Mouse (Mus musculus) midbrain, embryonic 10.5 days (tissue): Measurements from ENCODE around the gene Hoxb4. TPM values are rescaled to one million over a fixed set of nuclear protein-coding genes. Genes with fewer than 3 reads are reported as not detected.

ENCODE experiments used
- DNase-seq: peaks from one replicate; pipeline ENCODE4 v3.0.0-alpha.2; 2017; ENCODE audit warnings: low spot score
- H3K27ac ChIP-seq: fragments of 300-500 bp; sonication (generic); replicated peaks from 2 replicates; pipeline ENCODE4 v1.5.1; 2016; ENCODE audit warnings: mild to moderate bottlenecking
- H3K27me3 ChIP-seq: fragments of 300-500 bp; sonication (generic); 2 replicates; pipeline ENCODE4 v1.6.1; 2016; ENCODE audit warnings: low read depth, mild to moderate bottlenecking; ENCODE audit not compliant: poor library complexity, severe bottlenecking
- H3K36me3 ChIP-seq: fragments of 300-500 bp; sonication (generic); 2 replicates; pipeline ENCODE4 v1.6.1; 2016; ENCODE audit warnings: mild to moderate bottlenecking, moderate library complexity
- H3K4me1 ChIP-seq: fragments of 300-500 bp; sonication (generic); 2 replicates; pipeline ENCODE4 v1.6.1; 2016
- H3K4me3 ChIP-seq: fragments of 300-500 bp; sonication (generic); 2 replicates; pipeline ENCODE4 v1.5.1; 2016; ENCODE audit warnings: mild to moderate bottlenecking, moderate library complexity
- H3K9me3 ChIP-seq: fragments of 300-500 bp; sonication (generic); replicated peaks from 2 replicates; pipeline ENCODE4 v1.6.1; 2016; ENCODE audit warnings: mild to moderate bottlenecking
- WGBS: fragments of 180-500 bp; shearing (Covaris S2); methylation state at CpG from one replicate; pipeline ENCODE4 v1.1.7; 2016; 5-methylcytosine and 5-hydroxymethylcytosine counted together
- polyA plus RNA-seq: library from polyadenylated mRNA; unstranded; fragments of >200 nt; fragmentation: Nextera tagmentation; extraction: Ambion mirVana; gene quantifications from 2 replicates; pipeline ENCODE4 v1.2.1, GENCODE M21; 2016

Gene Hoxb4
- polyA plus RNA-seq, 1 experiment from 2014 or later = not detected

GRCm38 (mm10) chr11:96288455-96289221 is 29.4 kb upstream of the Hoxb4 start:
- Histone ChIP-seq H3K4me3 (no peak overlapping the region), H3K27ac (no peak overlapping the region), H3K27me3 (peaks cover 100% of the 10 kb centered on the region), H3K36me3 (no peaks in the 10 kb centered on the region), H3K4me1 (peaks cover 25% of the 10 kb centered on the region), H3K9me3 (no peaks in the 10 kb centered on the region)
- 7% methylated on average over 1 of the region's 1 CpGs for WGBS
- DNase-seq = no peak

- H3K9me3 ChIP-seq = no peaks in the 10 kb centered on the region
- WGBS = 1% methylated on average over 21 of the region's 21 CpGs
- H3K4me1 ChIP-seq = peaks cover 19% of the 10 kb centered on the region
- no peaks in the 10 kb centered on the region for H3K36me3 ChIP-seq
- no peak overlapping the region for H3K4me3 ChIP-seq
- peaks cover 100% of the 10 kb centered on the region for H3K27me3 ChIP-seq
- DNase-seq = no peak
- H3K27ac ChIP-seq = no peak overlapping the region
Measured at GRCm38 (mm10) chr11:96289293-96289692, 28.8 kb upstream of the Hoxb4 start.

- 7% methylated on average over 6 of the region's 6 CpGs for WGBS
Measured at GRCm38 (mm10) chr11:96289837-96290236, 28.2 kb upstream of the Hoxb4 start.

GRCm38 (mm10) chr11:96290705-96291355 is 27.2 kb upstream of the Hoxb4 start:
- H3K4me1 ChIP-seq = peaks cover 8% of the 10 kb centered on the region
- WGBS = 2% methylated on average over 17 of the region's 17 CpGs
- no peaks in the 10 kb centered on the region for H3K36me3 ChIP-seq
- H3K27ac ChIP-seq = no peak overlapping the region
- H3K4me3 ChIP-seq = no peak overlapping the region
- peaks cover 100% of the 10 kb centered on the region for H3K27me3 ChIP-seq
- no peak for DNase-seq
- no peaks in the 10 kb centered on the region for H3K9me3 ChIP-seq

More at GRCm38 (mm10) chr11:96289837-96290236, 28.2 kb upstream of the Hoxb4 start:
- Histone ChIP-seq H3K4me3 (no peak overlapping the region), H3K36me3 (no peaks in the 10 kb centered on the region), H3K4me1 (peaks cover 13% of the 10 kb centered on the region), H3K9me3 (no peaks in the 10 kb centered on the region), H3K27ac (no peak overlapping the region), H3K27me3 (peaks cover 100% of the 10 kb centered on the region)
- DNase-seq = no peak

GRCm38 (mm10) chr11:96291681-96292564 is 26.1 kb upstream of the Hoxb4 start, which contains the start of gene Hoxb6:
Gene Hoxb6, plus strand, starts transcription at chr11:96292476.
- no peak within 1 kb of the TSS for H3K27ac ChIP-seq
- no peak for DNase-seq
- H3K27me3 ChIP-seq = peaks cover 100% of the 10 kb centered on the region
- H3K9me3 ChIP-seq = no peaks in the 10 kb centered on the region
- peaks cover 4% of the 10 kb centered on the region for H3K4me1 ChIP-seq
- H3K36me3 ChIP-seq = no peaks in the 10 kb centered on the region
- 1% methylated on average over 22 of the region's 22 CpGs for WGBS
- H3K4me3 ChIP-seq = no peak within 1 kb of the TSS

- WGBS = under 1% methylated on average over 12 of the region's 12 CpGs
- DNase-seq = no peak
Measured at GRCm38 (mm10) chr11:96292565-96293301, 25.3 kb upstream of the Hoxb4 start.

GRCm38 (mm10) chr11:96293302-96293921 is 24.7 kb upstream of the Hoxb4 start:
- DNase-seq = no peak
- Histone ChIP-seq H3K4me1 (no peaks in the 10 kb centered on the region), H3K27me3 (peaks cover 100% of the 10 kb centered on the region), H3K36me3 (no peaks in the 10 kb centered on the region), H3K27ac (no peak overlapping the region), H3K4me3 (no peak overlapping the region), H3K9me3 (no peaks in the 10 kb centered on the region)
- under 1% methylated on average over 22 of the region's 22 CpGs for WGBS

More at GRCm38 (mm10) chr11:96292565-96293301, 25.3 kb upstream of the Hoxb4 start:
- no peaks in the 10 kb centered on the region for H3K9me3 ChIP-seq
- H3K4me3 ChIP-seq = no peak overlapping the region
- H3K36me3 ChIP-seq = no peaks in the 10 kb centered on the region
- H3K27ac ChIP-seq = no peak overlapping the region
- peaks cover 100% of the 10 kb centered on the region for H3K27me3 ChIP-seq
- no peaks in the 10 kb centered on the region for H3K4me1 ChIP-seq

GRCm38 (mm10) chr11:96294245-96295091 is 23.6 kb upstream of the Hoxb4 start:
- 1% methylated on average over 32 of the region's 32 CpGs for WGBS
- H3K4me3 ChIP-seq = no peak overlapping the region
- H3K27me3 ChIP-seq = peaks cover 100% of the 10 kb centered on the region
- no peaks in the 10 kb centered on the region for H3K36me3 ChIP-seq
- peaks cover 4% of the 10 kb centered on the region for H3K4me1 ChIP-seq
- DNase-seq = peak; percentile 82
- no peaks in the 10 kb centered on the region for H3K9me3 ChIP-seq
- H3K27ac ChIP-seq = no peak overlapping the region

GRCm38 (mm10) chr11:96295092-96295835 is 22.8 kb upstream of the Hoxb4 start:
- H3K4me3 ChIP-seq = no peak overlapping the region

GRCm38 (mm10) chr11:96296997-96297396 is 21.1 kb upstream of the Hoxb4 start:
- DNase-seq = no peak
- WGBS = 3% methylated on average over 2 of the region's 2 CpGs
- no peak overlapping the region for H3K4me3 ChIP-seq
- no peak overlapping the region for H3K27ac ChIP-seq
- peaks cover 9% of the 10 kb centered on the region for H3K4me1 ChIP-seq
- no peaks in the 10 kb centered on the region for H3K9me3 ChIP-seq
- H3K27me3 ChIP-seq = peaks cover 100% of the 10 kb centered on the region
- no peaks in the 10 kb centered on the region for H3K36me3 ChIP-seq

More at GRCm38 (mm10) chr11:96295092-96295835, 22.8 kb upstream of the Hoxb4 start:
- WGBS = 1% methylated on average over 30 of the region's 30 CpGs
- no peak overlapping the region for H3K27ac ChIP-seq
- DNase-seq = no peak
- H3K36me3 ChIP-seq = no peaks in the 10 kb centered on the region
- peaks cover 5% of the 10 kb centered on the region for H3K4me1 ChIP-seq
- peaks cover 100% of the 10 kb centered on the region for H3K27me3 ChIP-seq
- H3K9me3 ChIP-seq = no peaks in the 10 kb centered on the region
